Mouse (Mus musculus) megakaryocyte, embryonic 14.5 days (primary cell): Measurements from ENCODE around the gene Gna15. TPM values are rescaled to one million over a fixed set of nuclear protein-coding genes. Genes with fewer than 3 reads are reported as not detected.

Experiments
- H3K27me3 ChIP-seq: replicated peaks from 2 replicates; pipeline ENCODE3; 2012; ENCODE audit warnings: inconsistent platforms
- H3K36me3 ChIP-seq: replicated peaks from 2 replicates; pipeline ENCODE3; 2012; ENCODE audit warnings: low read length, inconsistent platforms, mixed read lengths
- H3K4me1 ChIP-seq: 2 replicates; pipeline ENCODE4 v1.6.1; 2012; ENCODE audit warnings: inconsistent platforms
- H3K4me3 ChIP-seq: replicated peaks from 2 replicates; pipeline ENCODE3; 2012; ENCODE audit warnings: moderate library complexity, mild to moderate bottlenecking, inconsistent platforms
- H3K9me3 ChIP-seq: 2 replicates; pipeline ENCODE4 v1.6.1; 2012; ENCODE audit warnings: inconsistent platforms
- FLI1 ChIP-seq: IDR thresholded peaks from 2 replicates; pipeline ENCODE4 v1.6.1; 2012; ENCODE audit warnings: low read length, inconsistent platforms, mixed read lengths
- GATA1 ChIP-seq: IDR thresholded peaks from 3 replicates; pipeline ENCODE4 v1.6.1; 2012; ENCODE audit warnings: mixed read lengths, low read length, inconsistent platforms, borderline replicate concordance
- polyA plus RNA-seq: library from polyadenylated mRNA; stranded (reverse); fragments of >175 nt; gene quantifications from 2 replicates; pipeline ENCODE4 v1.2.3, GENCODE M21; 2012; ENCODE audit warnings: low replicate concordance; ENCODE audit not compliant: insufficient read depth

The Gna15 gene
- polyA plus RNA-seq, 1 experiment: 31.7 TPM

- H3K4me1 ChIP-seq: peaks cover 44% of the 10 kb centered on the region; the same call in 1 of the 2 replicates
- no peak overlapping the region for H3K4me3 ChIP-seq
- H3K36me3 ChIP-seq: peaks cover 77% of the 10 kb centered on the region
- TF ChIP-seq FLI1: no peak
- TF ChIP-seq GATA1: no peak
- H3K9me3 ChIP-seq: no peaks in the 10 kb centered on the region
- no peaks in the 10 kb centered on the region for H3K27me3 ChIP-seq
Observed at GRCm38 (mm10) chr10:81488081-81488480, 35.9 kb downstream of the Gna15 start.

DNA sequence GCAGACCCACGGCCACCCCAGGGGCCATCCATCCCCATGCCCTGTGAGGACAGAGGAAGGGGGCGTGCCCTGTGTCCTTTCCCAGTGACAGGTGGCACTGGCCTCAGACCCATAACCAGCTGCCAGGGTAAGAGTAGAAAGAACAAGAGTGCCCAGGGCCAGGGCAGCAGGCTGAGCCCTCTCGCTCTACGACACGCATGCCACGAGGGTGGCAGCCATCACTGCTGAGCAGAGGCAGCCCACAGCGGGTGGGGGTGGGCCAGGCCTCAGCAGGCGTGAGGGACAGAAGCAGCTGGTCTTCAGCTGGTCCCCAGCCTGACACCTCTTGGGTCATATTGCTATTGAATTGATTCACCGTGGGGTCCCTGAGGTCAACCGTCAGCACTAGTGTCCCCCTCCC is 37.5 kb downstream of the Gna15 start:
- no peak overlapping the region for H3K4me3 ChIP-seq
- peaks cover 56% of the 10 kb centered on the region for H3K4me1 ChIP-seq
- no peaks in the 10 kb centered on the region for H3K9me3 ChIP-seq
- H3K36me3 ChIP-seq: peaks cover 61% of the 10 kb centered on the region
- TF ChIP-seq FLI1 (no peak), GATA1 (no peak)
- H3K27me3 ChIP-seq: peaks cover 10% of the 10 kb centered on the region

- H3K4me3 ChIP-seq: no peak overlapping the region
- H3K9me3 ChIP-seq: no peaks in the 10 kb centered on the region
- peaks cover 51% of the 10 kb centered on the region for H3K36me3 ChIP-seq
- H3K4me1 ChIP-seq: peaks cover 57% of the 10 kb centered on the region
- no peak for TF ChIP-seq GATA1
- peaks cover 19% of the 10 kb centered on the region for H3K27me3 ChIP-seq
Observed at GRCm38 (mm10) chr10:81485479-81486018, 38.5 kb downstream of the Gna15 start.

DNA sequence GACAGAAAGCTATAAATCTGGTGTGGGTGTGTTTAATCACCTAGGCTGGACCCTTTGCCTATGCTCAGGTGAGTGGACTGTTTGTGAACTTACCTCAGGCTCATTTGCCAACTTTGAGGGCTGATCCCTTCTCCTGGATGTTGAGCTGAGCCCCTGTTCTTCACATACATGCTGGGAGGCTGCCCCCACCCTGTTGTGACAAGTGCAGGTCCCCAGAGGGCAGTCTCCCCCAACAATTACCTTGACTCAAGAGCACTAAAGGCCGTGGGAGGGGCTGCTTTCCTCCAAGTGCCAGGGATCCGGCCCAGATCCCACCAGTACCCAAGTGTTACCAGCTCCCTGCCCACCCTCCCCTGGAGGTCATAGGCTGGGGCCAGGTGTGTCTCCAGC is 39.0 kb downstream of the Gna15 start:
- peaks cover 57% of the 10 kb centered on the region for H3K4me1 ChIP-seq
- TF ChIP-seq FLI1 (no peak), GATA1 (no peak)
- H3K4me3 ChIP-seq: no peak overlapping the region
- peaks cover 46% of the 10 kb centered on the region for H3K36me3 ChIP-seq
- H3K27me3 ChIP-seq: peaks cover 24% of the 10 kb centered on the region
- no peaks in the 10 kb centered on the region for H3K9me3 ChIP-seq

DNA sequence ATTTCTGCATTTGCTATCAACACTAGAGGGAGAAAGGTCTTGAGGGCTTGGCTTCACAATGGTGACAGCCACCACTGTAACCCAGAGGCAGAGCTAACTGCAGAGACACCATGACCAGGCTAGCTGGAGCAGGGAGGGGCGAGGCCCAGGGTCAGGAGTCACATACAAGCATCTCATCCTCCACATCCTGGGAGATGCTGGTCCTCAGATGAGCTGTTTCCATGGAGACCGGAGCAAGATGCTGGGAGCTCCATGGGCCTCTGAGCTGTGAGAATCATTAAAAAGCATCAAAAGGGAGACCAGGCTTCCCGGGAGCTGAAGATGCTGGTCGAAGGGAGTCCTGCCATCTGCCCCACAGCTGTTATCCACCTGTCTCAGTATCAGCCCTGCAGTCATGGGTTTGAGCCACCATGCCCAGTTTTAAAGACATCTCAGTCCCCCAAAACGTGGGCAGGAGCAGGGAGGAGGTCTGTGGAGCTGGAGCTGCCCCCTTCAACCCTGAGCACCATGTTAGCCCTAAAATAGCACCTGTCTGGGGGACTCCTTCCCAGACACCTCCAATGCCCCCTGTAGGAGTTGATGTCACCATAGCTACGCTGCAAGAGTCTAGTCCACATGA is 39.5 kb downstream of the Gna15 start:
- TF ChIP-seq GATA1 (no peak), FLI1 (no peak)
- Histone ChIP-seq H3K9me3 (no peaks in the 10 kb centered on the region), H3K4me3 (no peak overlapping the region), H3K27me3 (peaks cover 28% of the 10 kb centered on the region), H3K36me3 (peaks cover 41% of the 10 kb centered on the region), H3K4me1 (peaks cover 57% of the 10 kb centered on the region)

- Histone ChIP-seq H3K9me3 (no peaks in the 10 kb centered on the region), H3K36me3 (peaks cover 36% of the 10 kb centered on the region), H3K27me3 (peaks cover 31% of the 10 kb centered on the region), H3K4me1 (peaks cover 57% of the 10 kb centered on the region), H3K4me3 (no peak overlapping the region)
- TF ChIP-seq FLI1 (no peak), GATA1 (no peak)
Observed at GRCm38 (mm10) chr10:81483983-81484382, 40.0 kb downstream of the Gna15 start.

- H3K9me3 ChIP-seq: no peaks in the 10 kb centered on the region
- H3K4me3 ChIP-seq: peak within 1 kb of the TSS; percentile 92
- TF ChIP-seq FLI1 (no peak), GATA1 (no peak)
- peaks cover 50% of the 10 kb centered on the region for H3K4me1 ChIP-seq
- peaks cover 21% of the 10 kb centered on the region for H3K36me3 ChIP-seq
- H3K27me3 ChIP-seq: peaks cover 45% of the 10 kb centered on the region
Observed at GRCm38 (mm10) chr10:81482533-81482889, 41.5 kb downstream of the Gna15 start, which contains the start of gene Celf5. TSS of gene Celf5 (minus strand) at chr10:81482709.

- H3K4me3 ChIP-seq: peak overlapping the region; percentile 92
- H3K9me3 ChIP-seq: no peaks in the 10 kb centered on the region; the same call in 1 of the 2 replicates
- peaks cover 14% of the 10 kb centered on the region for H3K36me3 ChIP-seq
- TF ChIP-seq GATA1 (no peak), FLI1 (no peak)
- H3K27me3 ChIP-seq: peaks cover 52% of the 10 kb centered on the region
- H3K4me1 ChIP-seq: peaks cover 51% of the 10 kb centered on the region
Observed at GRCm38 (mm10) chr10:81481605-81482532, 42.2 kb downstream of the Gna15 start.

- no peaks in the 10 kb centered on the region for H3K36me3 ChIP-seq
- peaks cover 21% of the 10 kb centered on the region for H3K4me1 ChIP-seq
- peaks cover 4% of the 10 kb centered on the region; the same call in 1 of the 2 replicates for H3K9me3 ChIP-seq
- H3K27me3 ChIP-seq: peaks cover 93% of the 10 kb centered on the region
- TF ChIP-seq GATA1 (no peak), FLI1 (no peak)
- no peak overlapping the region for H3K4me3 ChIP-seq
Observed at GRCm38 (mm10) chr10:81474461-81474860, 49.6 kb downstream of the Gna15 start.
